Mouse (Mus musculus) small intestine, adult 2 months (tissue): ENCODE measurements around the gene Sgsm2.

Experiments
- CTCF ChIP-seq: fragments of 200-500 bp; IDR thresholded peaks from 2 replicates; pipeline ENCODE4 v1.5.1; 2012; ENCODE audit warnings: low read depth, mild to moderate bottlenecking, control low read depth, inconsistent platforms, low read length, moderate library complexity, mixed read lengths; ENCODE audit not compliant: insufficient replicate concordance, insufficient read length; ENCODE audit errors: extremely low read depth
- POLR2A ChIP-seq: fragments of 200-500 bp; IDR thresholded peaks from 2 replicates; pipeline ENCODE4 v1.6.1; 2012; ENCODE audit warnings: low read depth, mild to moderate bottlenecking, control low read depth, inconsistent platforms, low read length, moderate library complexity

DNA sequence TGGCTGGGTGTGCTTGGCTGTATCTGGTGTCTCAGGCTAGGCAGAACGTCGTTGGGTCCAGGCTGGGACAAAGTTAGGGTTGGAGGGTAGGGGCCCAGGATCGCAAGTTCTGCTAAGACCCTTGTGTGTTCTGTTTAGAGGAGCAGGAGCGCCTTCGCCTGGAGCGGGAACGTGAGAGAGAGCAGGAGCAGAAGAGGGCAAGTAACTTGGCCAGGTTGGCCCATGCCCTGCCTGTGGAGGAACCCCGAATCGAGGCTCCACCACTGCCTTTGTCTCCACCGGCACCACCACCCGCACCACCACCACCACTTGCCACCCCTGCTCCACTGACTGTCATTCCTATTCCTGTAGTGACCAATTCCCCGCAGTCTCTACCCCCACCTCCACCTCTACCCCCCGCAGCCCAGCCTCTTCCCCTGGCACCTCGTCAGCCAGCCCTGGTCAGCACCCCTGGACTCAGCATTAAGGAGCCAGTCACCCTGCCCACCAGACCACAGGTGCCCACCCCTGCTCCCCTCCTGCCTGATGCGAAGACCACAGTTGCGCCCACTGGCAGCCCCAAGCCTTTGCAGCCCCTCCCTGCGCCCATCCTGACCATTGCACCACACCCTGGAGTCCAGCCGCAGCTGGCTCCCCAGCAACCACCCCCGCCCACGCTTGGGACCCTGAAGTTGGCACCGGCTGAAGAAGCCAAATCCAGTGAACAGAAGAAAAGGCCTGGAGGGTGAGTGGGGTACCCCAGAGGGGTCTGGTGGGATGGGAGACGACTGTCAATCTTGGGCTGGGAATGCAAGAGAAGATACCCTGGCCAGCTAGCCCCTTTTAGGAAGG is 60.4 kb downstream of the Sgsm2 start:
- TF ChIP-seq CTCF (no peak), POLR2A (no peak)
